Mouse (Mus musculus) heart, embryonic 10.5 days (tissue): ENCODE measurements at regions not wholly inside any gene's neighbourhood (a gene's known extent, or its start where the extent isn't known, plus 50 kb on each side); places are given as distances from the start of the nearest gene placed in this dataset.

Source experiments
- DNase-seq: peaks from one replicate; pipeline ENCODE4 v3.0.0-alpha.2; 2017; ENCODE audit warnings: low spot score
- H3K27ac ChIP-seq: fragments of 300-500 bp; sonication (generic); 2 replicates; pipeline ENCODE4 v1.5.1; 2016; ENCODE audit warnings: mild to moderate bottlenecking
- H3K27me3 ChIP-seq: fragments of 300-500 bp; sonication (generic); 2 replicates; pipeline ENCODE4 v1.6.1; 2016; ENCODE audit warnings: mild to moderate bottlenecking; ENCODE audit not compliant: poor library complexity, insufficient read depth, severe bottlenecking
- H3K36me3 ChIP-seq: fragments of 300-500 bp; sonication (generic); 2 replicates; pipeline ENCODE4 v1.6.1; 2016; ENCODE audit warnings: mild to moderate bottlenecking, moderate library complexity
- H3K4me1 ChIP-seq: fragments of 300-500 bp; sonication (generic); 2 replicates; pipeline ENCODE4 v1.6.1; 2016; ENCODE audit warnings: mild to moderate bottlenecking
- H3K4me3 ChIP-seq: fragments of 300-500 bp; sonication (generic); 2 replicates; pipeline ENCODE4 v1.5.1; 2016; ENCODE audit warnings: mild to moderate bottlenecking, moderate library complexity
- H3K9me3 ChIP-seq: fragments of 300-500 bp; sonication (generic); 2 replicates; pipeline ENCODE4 v1.6.1; 2016; ENCODE audit warnings: mild to moderate bottlenecking, moderate library complexity
- WGBS: fragments of 180-500 bp; shearing (Covaris S2); methylation state at CpG from one replicate; pipeline ENCODE4 v1.1.7; 2016; 5-methylcytosine and 5-hydroxymethylcytosine counted together

DNA sequence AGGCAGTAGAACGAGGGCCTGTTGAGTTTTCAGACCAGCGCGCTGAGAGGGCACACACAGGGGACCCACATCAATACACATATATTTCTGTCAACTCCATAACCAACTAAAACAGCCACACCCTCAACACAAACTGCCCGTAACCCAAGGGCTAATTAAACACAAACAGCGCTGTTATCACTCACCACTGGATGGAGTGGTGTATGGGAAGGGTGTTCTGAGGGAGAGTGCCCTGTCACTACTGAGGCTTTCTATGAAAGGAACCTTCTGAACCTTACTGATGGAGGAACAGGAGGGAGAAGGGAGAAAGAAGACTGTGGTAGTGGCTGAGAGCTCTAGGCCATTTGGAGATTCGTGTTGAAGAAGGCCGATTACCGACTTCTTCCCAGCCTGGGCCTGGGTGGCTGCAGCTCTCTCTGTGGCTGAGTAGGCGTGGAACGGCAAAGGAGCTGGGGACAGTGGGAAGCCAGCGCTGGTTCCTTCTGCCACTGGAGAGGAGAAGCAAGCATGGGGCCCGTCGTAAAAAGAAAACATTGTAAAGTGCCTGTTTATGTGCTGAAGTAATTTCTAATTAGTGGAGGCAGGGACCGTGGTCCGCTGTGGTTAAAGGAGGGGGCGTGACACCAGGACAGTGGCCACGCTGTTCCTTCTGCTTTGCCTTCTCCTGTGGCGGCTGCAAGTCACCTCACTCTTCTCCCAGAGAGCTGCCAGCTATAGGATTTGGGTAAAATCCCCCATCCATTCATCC lies 165.3 kb downstream of the Npr3 start:
- Histone ChIP-seq H3K27me3 (no peaks in the 10 kb centered on the region), H3K36me3 (no peaks in the 10 kb centered on the region), H3K4me1 (peaks cover 30% of the 10 kb centered on the region), H3K9me3 (no peaks in the 10 kb centered on the region), H3K27ac (peak overlapping the region; percentile 75), H3K4me3 (peak overlapping the region; percentile 44)
- DNase-seq: no peak
- 16% methylated on average over 18 of the region's 18 CpGs for WGBS

DNA sequence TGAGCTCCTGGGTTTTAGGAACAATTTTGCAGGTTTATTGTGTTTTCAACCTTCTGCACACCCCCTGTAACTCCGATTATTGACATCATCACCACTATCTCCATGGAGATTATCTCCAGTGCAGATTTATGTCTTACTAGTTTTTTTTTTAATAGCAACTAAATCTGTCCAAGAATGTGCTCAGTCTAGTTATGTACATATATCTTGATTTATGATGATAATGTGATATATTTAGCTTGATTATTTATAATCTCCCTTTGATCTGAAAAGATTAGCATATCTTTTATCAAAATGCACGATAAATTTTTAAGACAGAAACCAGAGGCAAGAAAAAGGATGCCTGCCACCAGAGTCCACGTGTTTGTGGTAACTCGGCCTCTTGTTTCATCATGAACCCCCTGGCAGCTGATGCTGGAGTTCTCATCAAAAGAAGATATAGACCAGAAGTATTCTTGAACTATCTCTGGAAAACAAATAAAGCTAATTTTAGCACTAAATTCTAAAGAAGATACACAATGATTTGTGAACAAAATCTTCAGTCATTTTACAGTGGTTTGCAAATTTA lies 169.6 kb downstream of the Npr3 start:
- H3K27me3 ChIP-seq: no peaks in the 10 kb centered on the region
- no peaks in the 10 kb centered on the region for H3K9me3 ChIP-seq
- 68% methylated on average over 4 of the region's 4 CpGs for WGBS
- H3K36me3 ChIP-seq: no peaks in the 10 kb centered on the region
- no peak for DNase-seq
- no peak overlapping the region for H3K4me3 ChIP-seq
- H3K4me1 ChIP-seq: peaks cover 18% of the 10 kb centered on the region
- no peak overlapping the region for H3K27ac ChIP-seq

- DNase-seq: no peak
- Histone ChIP-seq H3K36me3 (no peaks in the 10 kb centered on the region), H3K9me3 (no peaks in the 10 kb centered on the region), H3K4me1 (peaks cover 4% of the 10 kb centered on the region; the same call in 1 of the 2 replicates), H3K27ac (0 out of 2 replicates have a peak overlapping the region, but pooled peaks have one; percentile 22), H3K27me3 (no peaks in the 10 kb centered on the region), H3K4me3 (no peak overlapping the region)
- 62% methylated on average over 5 of the region's 5 CpGs for WGBS
These were observed 172.3 kb downstream of the Npr3 start for GRCm38 (mm10) chr15:11734639-11735265.

GRCm38 (mm10) chr15:11729381-11729780 lies 177.7 kb downstream of the Npr3 start:
- Histone ChIP-seq H3K4me3 (no peak overlapping the region), H3K36me3 (no peaks in the 10 kb centered on the region), H3K9me3 (no peaks in the 10 kb centered on the region), H3K27me3 (no peaks in the 10 kb centered on the region), H3K4me1 (peaks cover 10% of the 10 kb centered on the region), H3K27ac (no peak overlapping the region)
- DNase-seq: no peak
- 34% methylated on average over 3 of the region's 3 CpGs for WGBS

- Histone ChIP-seq H3K4me1 (peaks cover 10% of the 10 kb centered on the region), H3K27me3 (no peaks in the 10 kb centered on the region), H3K4me3 (no peak overlapping the region), H3K9me3 (no peaks in the 10 kb centered on the region), H3K36me3 (no peaks in the 10 kb centered on the region), H3K27ac (no peak overlapping the region)
- no peak for DNase-seq
- WGBS: 37% methylated on average over 10 of the region's 10 CpGs
These were observed 181.2 kb downstream of the Npr3 start for GRCm38 (mm10) chr15:11725620-11726530.

DNA sequence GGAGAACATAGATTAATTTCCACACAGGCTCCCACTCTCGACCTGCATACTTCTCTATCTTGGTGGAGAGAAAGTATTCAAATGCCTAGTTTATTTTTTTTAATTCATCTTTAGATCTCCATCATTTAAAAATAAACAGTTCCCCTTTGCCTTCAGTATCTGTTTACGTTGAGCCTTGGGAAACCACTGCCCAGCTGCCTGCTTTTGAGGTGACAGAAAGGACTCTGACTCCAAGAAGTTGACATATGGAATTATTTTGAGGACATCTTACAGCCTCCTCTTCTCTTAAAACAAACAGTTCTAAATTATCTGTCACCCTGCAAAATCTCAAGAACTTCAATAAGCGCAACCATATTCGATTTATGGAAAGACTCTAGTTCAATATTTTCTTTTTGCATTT lies 186.4 kb downstream of the Npr3 start:
- no peak for DNase-seq
- 61% methylated on average over 4 of the region's 4 CpGs for WGBS
- no peak overlapping the region for H3K27ac ChIP-seq
- H3K9me3 ChIP-seq: no peaks in the 10 kb centered on the region
- H3K4me1 ChIP-seq: no peaks in the 10 kb centered on the region
- H3K4me3 ChIP-seq: no peak overlapping the region
- H3K27me3 ChIP-seq: no peaks in the 10 kb centered on the region
- no peaks in the 10 kb centered on the region for H3K36me3 ChIP-seq

DNA sequence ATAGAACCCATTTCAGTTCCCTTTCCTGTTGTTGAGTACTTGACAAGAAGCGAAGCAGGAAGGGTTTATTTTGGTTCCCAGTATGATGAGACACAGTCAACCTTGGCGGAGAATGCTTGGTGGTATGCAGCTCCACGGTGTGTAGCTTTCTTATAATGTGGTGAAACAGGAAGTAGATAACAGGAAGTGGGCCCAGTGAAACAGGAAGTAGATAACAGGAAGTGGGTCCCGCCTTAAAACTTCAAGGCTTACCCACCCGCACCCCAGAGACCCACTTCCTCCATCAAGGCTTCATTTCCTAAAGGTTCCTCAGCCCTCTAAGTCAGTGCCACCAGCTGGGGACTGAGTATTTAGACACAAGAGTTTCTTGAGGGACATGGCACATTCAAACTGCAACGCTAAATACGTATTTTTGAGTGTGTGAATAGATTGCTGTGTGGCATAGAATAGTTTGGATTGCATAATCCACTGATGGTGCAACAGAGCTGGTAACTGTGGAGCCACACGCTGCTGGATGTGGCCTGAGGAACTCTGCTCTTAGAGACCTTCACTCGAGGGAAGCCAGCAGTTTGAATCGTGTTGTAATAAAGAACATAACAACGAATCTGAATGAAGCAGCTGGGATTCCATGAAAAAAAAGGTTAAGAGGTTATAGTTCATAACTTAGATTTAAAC lies 190.8 kb downstream of the Npr3 start:
- H3K4me1 ChIP-seq: 0 out of 2 replicates have a peak, but pooled peaks cover 3% of the 10 kb centered on the region
- no peak overlapping the region for H3K27ac ChIP-seq
- no peaks in the 10 kb centered on the region for H3K27me3 ChIP-seq
- 89% methylated on average over 11 of the region's 11 CpGs for WGBS
- DNase-seq: no peak
- H3K36me3 ChIP-seq: no peaks in the 10 kb centered on the region
- H3K4me3 ChIP-seq: no peak overlapping the region
- H3K9me3 ChIP-seq: no peaks in the 10 kb centered on the region

- Histone ChIP-seq H3K4me3 (no peak overlapping the region), H3K27ac (no peak overlapping the region), H3K4me1 (0 out of 2 replicates have a peak, but pooled peaks cover 3% of the 10 kb centered on the region), H3K36me3 (no peaks in the 10 kb centered on the region), H3K27me3 (no peaks in the 10 kb centered on the region), H3K9me3 (no peaks in the 10 kb centered on the region)
- WGBS: 60% methylated on average over 16 of the region's 16 CpGs
- no peak for DNase-seq
These were observed 194.4 kb downstream of the Npr3 start for GRCm38 (mm10) chr15:11712481-11713274.

GRCm38 (mm10) chr15:11701246-11701645 lies 205.8 kb downstream of the Npr3 start:
- DNase-seq: no peak
- Histone ChIP-seq H3K27me3 (no peaks in the 10 kb centered on the region), H3K9me3 (no peaks in the 10 kb centered on the region), H3K4me3 (no peak overlapping the region), H3K27ac (no peak overlapping the region), H3K4me1 (0 out of 2 replicates have a peak, but pooled peaks cover 4% of the 10 kb centered on the region), H3K36me3 (no peaks in the 10 kb centered on the region)
- 85% methylated on average over 6 of the region's 6 CpGs for WGBS

DNA sequence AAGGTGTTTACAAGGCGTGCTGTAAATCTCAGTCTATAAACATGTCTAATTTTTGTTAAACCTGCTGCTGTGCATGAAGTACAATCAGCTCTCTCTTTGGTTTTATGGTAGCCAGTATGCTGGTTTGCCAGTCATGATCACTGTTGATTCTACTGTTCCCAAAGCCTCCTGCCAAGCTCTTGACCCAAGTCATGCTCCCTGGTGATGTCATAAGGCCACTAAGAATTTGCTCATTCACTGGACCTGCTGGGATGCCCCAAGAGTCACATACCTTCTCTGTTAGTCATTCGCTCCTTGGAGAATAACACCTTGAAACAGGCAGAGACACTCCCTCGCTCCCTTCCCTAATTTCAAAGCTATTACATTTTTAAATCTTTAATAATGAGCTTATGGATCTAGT lies 207.2 kb downstream of the Npr3 start:
- WGBS: 82% methylated on average over 3 of the region's 3 CpGs
- Histone ChIP-seq H3K4me1 (0 out of 2 replicates have a peak, but pooled peaks cover 4% of the 10 kb centered on the region), H3K27ac (no peak overlapping the region), H3K27me3 (no peaks in the 10 kb centered on the region), H3K36me3 (no peaks in the 10 kb centered on the region), H3K9me3 (no peaks in the 10 kb centered on the region), H3K4me3 (no peak overlapping the region)
- no peak for DNase-seq

DNA sequence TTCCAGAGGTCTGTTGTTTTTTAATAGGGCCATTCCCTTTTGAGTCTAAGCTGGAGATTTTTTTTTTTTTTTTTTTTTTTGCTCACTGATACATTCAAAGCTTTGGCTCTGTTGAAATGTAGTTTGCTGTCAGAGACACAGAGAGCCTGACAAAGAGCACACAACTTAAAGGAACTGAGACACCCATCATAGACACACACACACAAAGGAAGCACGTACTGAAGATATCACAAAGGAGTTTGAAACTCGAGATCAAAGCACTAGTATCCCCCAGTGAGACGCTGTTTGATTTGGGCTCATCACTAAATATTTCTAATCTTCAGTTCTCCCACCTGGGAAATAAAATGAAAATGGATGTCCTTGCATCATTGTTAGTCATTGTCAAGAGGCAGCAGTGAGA lies 210.0 kb downstream of the Npr3 start:
- Histone ChIP-seq H3K27me3 (no peaks in the 10 kb centered on the region), H3K9me3 (no peaks in the 10 kb centered on the region), H3K27ac (no peak overlapping the region), H3K4me3 (no peak overlapping the region), H3K36me3 (no peaks in the 10 kb centered on the region), H3K4me1 (0 out of 2 replicates have a peak, but pooled peaks cover 4% of the 10 kb centered on the region)
- DNase-seq: no peak
- WGBS: 39% methylated on average over 3 of the region's 3 CpGs
